Mouse (Mus musculus): ENCODE measurements at regions not wholly inside any gene's neighbourhood (a gene's known extent, or its start where the extent isn't known, plus 50 kb on each side); places are given as distances from the start of the nearest gene placed in this dataset.

DNA sequence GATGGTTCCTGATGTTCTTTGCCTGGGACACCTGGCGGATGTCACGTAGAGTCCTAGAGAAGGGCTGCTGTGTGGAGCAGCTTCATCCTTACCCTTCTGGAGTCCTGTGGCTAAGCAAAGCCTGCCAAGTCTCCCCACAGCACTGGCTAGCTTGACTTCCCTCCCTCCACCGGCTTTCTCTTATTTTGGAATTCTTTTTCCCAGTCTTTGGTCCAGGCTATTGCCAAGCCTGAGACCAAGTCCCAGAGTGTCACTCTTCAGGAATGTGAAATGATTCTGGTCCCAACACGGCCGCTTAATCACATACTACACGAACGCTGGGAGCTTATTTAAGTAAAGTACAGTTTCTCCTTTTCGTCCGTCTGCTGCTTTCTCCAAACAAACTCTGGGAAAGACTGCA lies 146.4 kb downstream of the Fndc1 start:
- peak; percentile 20 for DNase-seq

DNA sequence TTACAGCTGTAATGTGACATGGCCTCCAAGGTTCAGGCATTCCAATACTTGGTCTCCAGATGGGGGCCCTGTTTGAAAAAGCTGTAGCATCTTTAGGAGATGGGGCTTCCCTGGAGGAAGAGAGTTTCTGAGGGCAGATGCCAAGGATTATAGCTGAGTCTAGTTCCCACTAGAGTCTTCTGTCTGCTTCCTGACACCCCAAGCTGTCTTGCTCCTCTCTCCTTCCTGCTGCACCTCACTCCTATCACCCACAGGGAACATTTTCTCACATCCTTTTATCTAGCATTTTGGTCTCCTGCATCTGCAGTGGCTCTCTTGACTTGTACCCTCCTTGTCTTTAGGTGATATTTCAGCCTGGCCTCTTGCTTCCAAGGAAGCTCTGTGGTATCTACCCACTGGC lies 147.3 kb downstream of the Fndc1 start:
- DNase-seq: no peak

DNA sequence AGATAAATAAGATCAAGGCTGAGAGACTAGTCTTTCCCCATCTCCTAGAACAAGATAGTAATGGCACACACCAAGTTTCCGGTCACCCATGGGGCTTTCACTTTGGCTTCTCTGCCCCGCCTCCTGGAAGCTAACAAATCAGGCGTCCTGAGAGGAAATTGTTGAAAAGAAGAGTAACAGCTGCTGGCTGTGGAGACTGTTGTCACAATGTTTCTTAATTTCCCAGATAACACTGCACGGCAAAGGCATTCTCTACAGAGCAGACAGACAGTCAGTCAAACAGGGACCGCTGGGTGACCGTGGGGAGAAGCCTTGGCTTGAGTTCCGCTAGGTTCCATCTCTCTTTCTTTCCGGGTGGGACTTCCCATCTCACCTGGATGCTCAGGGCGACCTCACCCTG lies 148.2 kb downstream of the Fndc1 start:
- no peak for DNase-seq

DNA sequence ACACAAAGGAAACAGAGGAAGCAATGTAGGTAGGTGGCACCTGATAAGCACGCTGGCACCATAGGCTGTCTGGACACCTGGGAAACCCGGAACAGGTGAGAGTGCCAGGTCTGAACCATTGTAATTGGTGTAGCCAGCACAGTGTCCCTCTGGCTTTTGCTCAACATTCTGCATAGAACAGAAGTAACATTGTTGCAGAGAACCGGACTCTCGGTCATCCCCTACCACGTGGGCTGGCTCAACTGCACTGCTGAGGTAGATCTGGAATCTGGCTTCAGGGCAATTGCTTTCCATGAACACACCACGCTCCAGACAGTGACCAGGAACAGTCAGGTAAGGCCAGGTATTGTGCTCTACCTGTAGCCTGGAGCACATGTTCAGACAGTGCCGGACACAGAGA lies 149.3 kb downstream of the Fndc1 start:
- no peak for DNase-seq

DNA sequence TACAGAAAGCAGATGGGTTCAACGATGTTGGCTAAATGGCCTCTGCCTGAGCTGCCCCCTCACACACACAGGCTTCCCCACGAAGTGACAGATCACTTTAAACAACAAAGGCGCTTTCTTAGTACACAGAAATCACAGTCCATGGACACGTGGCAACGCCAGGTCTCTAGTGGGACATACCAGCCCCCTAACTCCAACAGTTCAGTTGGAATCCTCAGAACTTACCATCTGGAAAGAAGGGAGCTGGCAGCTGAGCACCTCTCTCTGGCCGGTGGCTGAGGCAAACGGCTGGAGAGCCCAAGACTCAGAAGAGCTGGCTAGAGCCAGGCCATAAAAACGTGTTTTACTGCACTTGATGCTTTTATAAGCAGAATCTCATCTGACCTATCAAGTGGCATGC lies 149.8 kb downstream of the Fndc1 start:
- DNase-seq: no peak

DNA sequence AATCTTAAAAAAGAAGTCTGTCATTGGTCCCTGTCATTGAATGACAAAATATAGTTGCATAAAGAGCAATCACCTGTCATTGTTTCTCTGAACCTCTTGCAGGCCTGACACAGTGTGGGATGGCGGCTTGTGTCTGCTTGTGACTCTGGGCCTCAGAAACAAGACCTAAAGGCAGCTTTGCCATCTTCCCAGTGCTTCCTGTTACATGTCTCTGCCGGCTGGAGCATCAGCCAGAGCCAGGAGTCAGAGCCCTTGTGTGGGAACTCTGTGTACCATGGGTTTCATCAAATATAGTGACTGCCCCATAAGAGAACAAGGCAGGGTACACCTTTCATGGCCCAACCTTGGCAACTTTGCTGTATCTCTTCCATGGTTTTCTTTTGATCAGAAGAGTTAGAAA lies 150.3 kb downstream of the Fndc1 start:
- DNase-seq: no peak

DNA sequence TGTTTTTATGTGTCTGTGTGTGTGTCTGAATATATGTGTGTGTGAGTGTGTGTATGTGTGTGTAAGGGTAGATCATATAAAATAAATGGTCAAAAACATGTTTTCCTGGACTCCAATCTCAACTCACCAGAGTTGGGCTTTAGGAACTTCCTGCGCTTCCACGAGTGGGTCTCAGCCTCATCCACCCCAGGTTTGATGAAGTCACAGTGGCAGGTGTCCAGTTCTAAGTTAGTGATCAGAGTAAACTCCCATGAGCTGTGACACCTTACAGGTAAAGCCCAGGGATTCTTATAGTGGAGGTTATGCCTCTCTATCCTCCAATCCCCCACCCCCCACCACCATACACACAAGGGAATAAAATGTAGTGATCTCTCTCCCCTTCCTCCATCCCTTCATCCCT lies 152.6 kb downstream of the Fndc1 start:
- no peak for DNase-seq

DNA sequence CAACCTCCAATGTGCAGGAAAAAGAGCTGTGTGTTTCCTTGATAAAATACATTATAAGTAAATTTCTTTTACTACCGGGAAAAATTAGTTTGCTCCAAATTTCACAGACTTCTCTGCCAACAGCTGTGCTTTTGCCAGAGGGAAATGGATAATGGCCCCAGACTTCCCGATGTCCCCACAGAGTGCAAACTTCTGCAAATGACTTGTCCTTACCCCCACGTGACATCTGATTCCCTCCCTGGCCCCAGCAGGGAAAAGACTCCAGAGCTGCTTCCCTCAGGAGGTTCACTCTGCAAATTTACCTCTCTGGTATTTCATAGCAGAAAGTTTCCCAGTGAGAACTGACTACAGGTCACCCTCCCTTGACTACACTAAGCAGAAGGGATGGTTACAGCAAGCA lies 159.3 kb downstream of the Fndc1 start:
- DNase-seq: no peak

DNA sequence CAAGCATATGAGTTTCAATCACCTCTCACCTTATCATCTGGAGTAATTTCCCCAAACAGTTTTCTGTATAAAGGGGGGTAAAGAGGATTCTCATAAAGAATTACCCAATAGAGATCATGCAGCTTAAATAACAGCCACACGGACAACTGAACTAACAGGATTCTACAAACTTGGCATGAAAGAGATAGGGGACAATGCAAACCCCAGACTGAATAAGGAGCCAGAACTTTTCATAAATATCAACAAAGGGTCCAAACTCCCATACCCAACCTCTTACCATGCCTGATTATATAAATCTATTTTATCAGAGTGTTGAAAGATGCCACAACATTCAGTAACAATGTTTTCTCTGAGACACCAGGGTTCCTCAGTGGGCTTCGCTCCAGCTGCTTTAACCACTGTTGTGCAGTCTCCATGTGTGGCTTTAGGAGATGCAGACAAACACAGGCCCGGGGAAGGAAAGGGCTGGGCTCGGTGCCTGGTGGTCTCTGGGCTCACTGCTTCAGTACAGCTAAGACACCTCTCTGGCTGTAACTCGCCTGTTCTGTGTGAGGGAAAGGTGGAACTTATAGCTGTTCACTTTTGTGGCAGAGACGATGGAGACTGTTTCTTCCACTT lies 160.2 kb downstream of the Fndc1 start:
- DNase-seq: no peak

DNA sequence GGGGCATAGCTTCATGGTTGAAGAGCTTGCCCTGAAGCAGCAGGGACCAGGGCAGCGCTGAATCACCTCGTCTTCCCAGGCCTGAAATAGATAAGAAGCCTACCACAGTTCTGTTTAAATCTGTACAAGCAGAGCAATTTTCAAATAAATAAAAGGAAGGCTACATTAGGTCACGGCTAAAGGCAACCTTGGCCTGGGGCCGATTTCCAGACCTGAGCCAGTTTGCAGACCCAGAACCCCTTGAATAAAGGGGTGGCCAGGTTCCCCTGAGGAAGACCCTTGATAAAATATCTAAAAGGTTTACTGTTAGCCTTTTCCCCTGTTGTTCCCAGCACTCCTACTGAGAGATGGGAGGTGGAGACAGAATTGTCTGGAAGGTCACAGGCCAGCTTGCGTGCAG lies 160.9 kb downstream of the Fndc1 start:
- no peak for DNase-seq

DNA sequence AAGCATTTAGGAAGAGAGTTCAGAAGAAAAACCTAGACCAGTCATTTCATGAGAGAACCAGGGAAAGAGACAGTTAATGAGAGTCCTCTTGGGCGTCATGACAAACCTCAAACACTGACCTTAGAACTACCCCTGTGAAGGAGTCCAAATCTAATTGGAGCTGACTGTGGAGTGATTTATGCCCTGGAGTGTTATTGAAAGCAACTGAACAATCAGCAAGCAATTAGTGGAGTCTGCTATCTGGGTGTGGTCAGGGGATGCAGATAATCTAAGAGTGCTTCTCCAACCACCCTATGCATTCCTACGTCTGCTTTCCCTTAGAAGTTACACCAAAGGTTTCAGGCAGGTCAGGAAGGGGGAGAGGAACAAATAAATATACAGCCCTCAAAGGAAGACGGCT lies 161.4 kb downstream of the Fndc1 start:
- DNase-seq: no peak

DNA sequence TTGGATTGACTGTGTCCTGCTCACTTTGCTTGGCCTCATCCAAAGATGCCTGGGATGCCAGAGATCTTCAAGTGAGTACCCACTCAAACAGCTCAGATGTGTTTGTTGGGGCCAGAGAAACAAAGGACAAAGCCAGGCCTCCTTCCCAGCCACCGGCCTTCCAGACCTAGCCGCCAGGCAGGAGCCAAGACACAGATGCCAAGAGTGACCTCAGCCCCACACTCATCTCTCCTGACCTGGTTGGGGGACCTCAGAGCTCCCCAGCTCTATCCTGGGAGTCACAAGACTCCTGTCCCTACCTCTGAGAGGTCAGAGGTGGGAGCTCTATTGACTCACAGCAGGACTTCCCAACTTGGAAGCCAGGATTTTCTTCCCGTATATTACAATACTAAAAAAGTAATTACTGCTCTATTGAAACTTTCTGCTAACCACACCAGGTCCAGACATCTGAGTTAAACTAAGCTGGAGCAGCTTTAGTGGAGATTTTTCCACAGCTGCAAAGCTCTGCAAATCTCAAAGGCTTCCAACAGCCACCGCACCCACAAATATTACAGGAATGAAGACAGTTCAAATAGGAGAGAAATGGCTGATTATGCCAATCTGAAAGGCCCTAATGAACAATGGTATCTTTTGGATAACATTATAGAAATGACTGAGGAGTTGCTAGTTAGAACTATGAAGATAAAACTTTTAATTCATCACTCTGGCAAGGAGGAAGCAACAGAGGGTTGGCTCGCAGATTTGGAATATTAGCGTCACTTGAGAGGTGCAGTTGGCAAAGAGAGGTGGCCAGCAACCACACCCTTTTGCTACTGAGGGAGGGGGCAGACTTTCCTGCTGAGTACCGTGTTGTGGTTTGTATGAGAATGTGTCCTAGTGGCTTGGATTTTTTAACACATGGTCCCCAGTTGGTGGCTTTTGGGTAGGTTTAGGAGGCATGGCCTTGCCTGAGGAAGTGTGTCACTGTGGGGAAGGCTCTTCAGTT lies 162.9 kb downstream of the Fndc1 start:
- DNase-seq: no peak

DNA sequence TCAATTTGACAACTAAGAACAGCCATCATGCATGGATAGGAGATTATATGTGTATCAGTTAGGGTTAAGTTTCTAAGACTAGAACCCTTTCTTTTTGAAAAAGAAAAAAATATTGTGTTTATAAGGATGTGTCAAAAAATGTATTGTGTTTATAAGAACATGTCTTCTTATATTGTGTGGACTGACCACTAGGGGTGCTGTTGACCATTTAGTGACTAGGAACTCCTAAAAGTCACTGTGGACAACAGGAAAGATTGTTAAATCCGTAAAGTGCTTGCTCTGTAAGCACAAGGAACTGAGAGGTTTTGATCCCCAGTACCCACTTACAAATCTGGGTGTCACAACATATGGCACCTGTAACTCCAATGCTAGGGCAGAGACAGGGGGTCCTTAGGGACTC lies 170.6 kb downstream of the Fndc1 start:
- DNase-seq: peak; percentile 25

DNA sequence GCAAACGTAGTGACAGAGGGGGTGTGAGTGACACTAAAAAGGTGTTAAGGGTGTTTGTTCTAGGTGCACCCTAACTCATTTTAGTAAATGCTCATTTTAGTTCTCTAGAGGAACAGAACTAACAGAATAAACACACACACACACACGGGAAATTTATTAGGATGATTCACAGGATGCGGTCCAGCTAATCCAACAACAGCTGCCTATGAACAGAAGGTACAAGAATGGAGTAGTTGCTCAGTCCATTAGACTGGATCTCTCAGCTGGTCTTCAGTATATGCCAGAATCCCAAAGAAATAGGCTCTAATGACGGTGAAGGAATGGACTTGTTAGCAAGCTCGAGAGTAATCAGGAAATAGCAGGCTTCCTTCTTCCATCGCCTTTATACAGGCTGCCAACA lies 171.1 kb downstream of the Fndc1 start:
- DNase-seq: no peak

DNA sequence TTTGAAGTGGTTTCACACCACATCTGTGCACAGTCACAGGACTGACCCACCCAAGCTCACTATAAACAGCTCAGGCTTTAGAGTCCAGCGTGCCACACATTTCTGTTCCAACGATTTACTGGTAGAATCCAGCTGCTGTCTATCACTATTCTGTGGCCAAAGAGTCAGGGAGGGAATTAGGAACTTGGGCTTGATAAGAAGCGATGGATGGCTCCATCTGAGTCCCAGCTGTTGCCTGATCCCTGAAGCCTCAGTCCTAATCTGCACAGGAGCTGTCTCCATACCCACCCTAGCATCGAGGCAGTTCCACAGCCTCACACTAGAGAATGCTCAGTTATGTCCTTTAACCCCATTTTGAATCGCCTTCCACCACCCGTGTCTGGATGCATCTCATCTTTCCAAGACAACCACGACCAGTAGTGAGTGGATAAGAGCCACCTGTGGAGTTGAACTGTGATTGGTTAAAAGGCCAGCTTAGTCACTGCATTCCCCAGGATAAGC lies 173.0 kb downstream of the Fndc1 start:
- DNase-seq: peak; percentile 14

DNA sequence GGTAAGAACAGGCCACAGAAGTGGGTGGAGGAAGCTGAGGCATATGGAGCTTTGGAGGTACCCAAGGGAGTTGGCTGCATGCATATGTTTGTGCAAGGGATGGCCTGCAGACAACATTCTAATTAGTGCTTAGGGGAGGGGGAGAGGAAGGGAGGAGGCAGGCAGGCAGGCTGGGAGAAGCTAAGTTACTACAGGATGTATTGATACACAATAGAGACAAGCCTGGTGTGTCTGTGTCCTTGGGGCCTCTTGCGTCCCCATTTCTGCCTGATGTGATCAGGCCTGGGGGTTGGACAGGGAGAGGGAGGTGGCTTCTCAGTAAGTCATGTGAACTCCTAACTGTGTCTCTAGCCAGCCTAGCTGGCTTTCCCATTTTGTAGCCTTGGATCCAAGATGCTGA lies 175.1 kb downstream of the Fndc1 start:
- DNase-seq: no peak

DNA sequence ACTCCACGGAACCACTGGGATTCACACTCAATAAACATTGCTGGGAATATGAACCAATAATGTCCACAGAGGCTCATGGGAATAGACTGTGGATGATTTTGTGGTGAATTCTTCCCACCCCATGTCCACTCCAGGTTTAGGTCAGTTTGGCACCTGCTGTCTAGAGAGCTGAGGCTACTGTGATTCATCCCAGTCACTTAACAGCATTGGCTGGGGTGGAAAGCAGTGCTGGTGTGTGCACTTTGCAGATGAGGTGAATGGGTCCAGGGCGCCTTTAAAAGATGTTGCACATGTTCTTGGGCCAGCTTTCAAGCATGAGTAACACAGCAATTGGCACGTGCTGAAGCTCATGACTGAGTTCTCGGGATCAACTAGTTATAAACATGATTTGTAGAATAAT lies 176.7 kb downstream of the Fndc1 start:
- no peak for DNase-seq

DNA sequence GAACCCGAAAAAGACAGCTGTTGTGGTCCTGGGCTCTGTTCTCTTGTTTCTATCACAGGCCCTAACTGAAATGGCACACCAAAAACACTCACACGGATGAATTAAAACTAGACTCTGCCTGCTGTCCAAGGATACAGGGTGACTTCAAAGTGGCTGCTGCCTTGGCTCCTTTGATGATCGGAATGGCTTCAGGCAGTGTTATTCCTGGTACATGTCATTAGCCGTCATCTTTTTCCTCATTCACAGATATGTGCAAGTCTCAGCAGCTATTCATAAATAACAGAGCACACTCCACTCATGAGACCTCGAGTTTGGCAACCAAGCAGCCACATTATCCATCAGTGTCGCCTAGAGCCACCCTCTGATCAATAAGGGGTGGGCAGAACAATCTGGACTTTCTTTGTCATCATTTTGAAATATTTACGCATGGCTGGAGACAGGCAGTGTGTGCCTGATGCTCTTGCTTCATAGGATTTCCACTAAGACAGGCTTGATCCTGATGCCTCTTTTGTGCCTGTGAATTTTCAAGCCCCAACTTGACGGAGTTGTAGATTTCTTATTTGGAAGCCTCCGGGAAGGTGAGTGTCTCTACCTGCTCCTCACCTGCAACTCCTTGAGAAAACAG lies 182.1 kb downstream of the Fndc1 start:
- no peak for DNase-seq

DNA sequence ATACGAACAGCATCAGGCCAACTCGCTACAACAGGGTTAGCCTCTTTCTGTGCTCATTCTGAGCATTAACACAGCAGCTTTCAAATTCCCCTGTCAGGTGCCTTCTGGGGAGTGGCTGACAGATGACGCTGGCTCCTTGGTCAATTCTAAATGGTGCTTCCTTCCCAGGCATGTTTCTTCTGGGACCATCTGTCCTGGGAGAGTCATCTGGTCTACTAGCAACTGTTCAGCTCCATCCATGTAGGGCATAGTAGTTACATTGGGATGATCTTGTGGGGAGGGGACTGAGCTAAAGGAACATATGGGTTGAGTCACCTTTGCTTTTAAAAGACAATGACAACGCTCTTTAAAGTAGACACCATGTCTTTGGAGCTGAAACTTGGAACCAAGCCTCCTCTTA lies 183.5 kb downstream of the Fndc1 start:
- DNase-seq: no peak

DNA sequence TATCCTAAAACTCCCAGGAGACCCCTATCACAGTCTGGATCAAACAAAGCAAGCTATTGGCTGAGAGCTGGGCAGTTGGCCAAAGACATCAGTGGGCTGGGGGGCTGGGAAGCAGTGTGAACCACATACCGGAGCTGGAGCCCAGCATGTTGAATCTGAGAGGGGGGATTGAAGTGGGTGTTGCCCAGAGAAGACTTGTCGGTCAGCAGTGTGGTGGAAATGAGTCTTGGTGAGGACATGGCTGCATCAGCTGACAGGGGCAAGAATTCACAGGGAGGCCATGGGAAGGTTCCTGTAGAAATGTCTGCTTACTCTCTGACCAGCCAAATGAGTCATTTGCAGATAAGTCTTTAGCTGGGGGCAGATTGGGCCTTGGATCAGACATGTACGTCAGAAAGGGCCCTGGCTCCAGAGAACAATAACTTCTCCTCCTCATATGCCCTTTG lies 184.6 kb downstream of the Fndc1 start:
- DNase-seq: no peak

DNA sequence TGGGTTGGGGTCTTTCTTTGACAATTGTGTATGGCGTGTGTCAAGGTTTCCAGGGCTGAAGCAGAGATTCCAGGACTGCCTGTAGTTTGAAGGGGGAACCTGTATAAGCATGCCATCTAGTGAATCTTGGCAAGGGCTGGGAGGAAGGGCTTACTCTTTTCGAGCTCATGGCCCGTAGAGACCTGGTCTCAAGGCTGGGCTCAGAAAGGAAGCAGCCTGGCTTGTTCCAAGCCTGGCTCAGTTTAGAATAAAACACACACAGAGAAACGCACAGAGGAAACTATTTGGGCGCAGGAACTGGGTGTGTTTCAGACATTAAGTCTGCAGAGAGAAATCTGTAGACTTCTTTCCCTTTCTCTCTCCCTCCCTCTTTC lies 192.8 kb downstream of the Fndc1 start:
- DNase-seq: no peak

DNA sequence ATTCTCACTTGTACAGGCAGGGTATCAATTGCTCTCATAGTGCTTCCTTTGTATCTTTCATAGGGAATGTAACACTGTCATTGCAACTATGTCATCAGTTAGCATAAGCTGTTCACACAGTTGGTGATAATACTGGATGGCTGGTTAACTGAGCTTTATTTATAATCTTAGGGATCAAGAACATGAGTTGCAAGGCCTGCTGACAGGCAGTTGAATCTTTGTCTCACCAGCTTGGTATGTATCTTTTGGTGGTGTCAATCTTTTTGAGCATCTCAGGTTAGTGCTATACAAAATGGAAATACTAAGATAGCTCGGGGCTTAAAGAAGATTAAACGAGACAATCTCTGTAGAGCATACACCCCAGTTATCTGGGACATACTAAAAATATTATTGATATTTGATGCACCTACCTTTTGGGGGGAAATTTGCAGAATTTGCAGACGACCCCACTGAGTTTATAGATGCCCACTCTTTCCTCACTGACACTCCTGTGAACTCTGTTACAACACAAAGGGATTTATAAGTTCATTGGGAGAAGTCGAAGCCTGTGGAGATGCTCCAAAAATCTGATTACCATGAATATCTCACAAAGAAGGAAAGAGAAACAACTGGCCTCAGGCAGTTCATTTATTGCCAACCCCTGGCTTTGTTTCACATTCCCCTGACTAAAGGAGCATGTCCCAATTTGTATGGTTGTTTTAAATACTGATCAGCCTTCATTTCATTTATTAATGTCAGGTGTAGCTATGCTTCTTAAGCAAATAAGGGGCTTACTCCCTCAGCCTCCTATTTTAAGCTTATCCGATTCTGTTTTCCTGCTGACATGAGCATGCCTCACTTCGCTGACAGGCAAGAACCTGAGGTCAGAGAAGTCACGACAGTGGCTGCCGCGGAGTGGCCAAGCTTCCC lies 193.5 kb downstream of the Fndc1 start:
- no peak for DNase-seq

DNA sequence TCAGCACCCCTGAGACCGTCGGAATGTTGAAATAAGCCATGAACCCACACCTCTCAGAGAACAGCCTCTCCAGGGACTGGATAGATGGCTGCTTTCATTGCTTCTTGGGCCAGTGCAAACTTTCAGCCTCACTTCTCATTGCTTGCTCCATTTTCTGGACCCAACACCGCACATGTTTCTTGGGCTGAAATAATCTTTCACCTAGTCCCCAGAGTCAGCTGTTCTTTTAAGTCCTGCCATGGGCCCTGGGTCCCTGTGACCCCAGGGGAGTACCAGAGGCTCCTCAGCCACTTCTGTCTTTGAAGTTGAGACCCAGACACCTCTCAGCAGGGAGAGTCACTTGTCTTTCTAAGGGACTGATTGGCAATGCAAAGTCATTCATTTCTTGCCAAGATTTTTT lies 201.4 kb downstream of the Fndc1 start:
- no peak for DNase-seq

All from lung, postnatal 14 days (tissue).